Mouse (Mus musculus) kidney, postnatal 36 days (tissue): ENCODE results near the gene Carnmt1.
A peak's percentile ranks its signal among the peaks of the same experiment; 100 is the strongest.

Source experiments
- DNase-seq, 2 experiments: peaks; one replicate each; pipeline ENCODE4 v3.0.0; 2021 to 2022; ENCODE audit warnings: mixed read lengths in 2 of 2

Gene Carnmt1

GRCm38 (mm10) chr19:18654330-18654729 lies 16.2 kb upstream of the Carnmt1 start:
- no peak for DNase-seq

- no peak for DNase-seq
These were observed 15.6 kb upstream of the Carnmt1 start for GRCm38 (mm10) chr19:18654984-18655383.

GRCm38 (mm10) chr19:18655999-18656398 lies 14.6 kb upstream of the Carnmt1 start:
- no peak for DNase-seq

GRCm38 (mm10) chr19:18658473-18658872 lies 12.1 kb upstream of the Carnmt1 start:
- DNase-seq = peak in 1 of 2 experiments; percentile 27

DNA sequence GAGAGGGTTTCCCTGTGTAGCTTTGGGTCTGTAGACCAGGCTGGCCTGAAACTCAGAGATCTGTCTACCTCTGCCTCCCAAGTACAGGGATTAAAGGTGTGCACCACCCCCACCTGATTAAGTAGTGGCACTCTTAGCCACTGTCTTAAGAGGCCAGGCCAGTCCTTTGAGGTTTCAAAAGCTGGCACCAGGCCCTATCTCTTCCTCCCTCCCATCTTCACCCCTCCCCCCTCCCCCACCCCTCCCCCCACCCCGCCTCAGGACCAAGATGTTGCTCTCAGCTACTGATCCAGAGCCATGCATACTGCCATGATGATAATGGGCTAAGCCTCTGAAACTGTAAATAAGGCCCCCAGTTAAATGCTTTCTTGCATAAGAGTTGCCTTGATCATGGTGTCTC lies 11.2 kb upstream of the Carnmt1 start:
- DNase-seq = no peak

GRCm38 (mm10) chr19:18660466-18660865 lies 10.1 kb upstream of the Carnmt1 start:
- no peak for DNase-seq

DNA sequence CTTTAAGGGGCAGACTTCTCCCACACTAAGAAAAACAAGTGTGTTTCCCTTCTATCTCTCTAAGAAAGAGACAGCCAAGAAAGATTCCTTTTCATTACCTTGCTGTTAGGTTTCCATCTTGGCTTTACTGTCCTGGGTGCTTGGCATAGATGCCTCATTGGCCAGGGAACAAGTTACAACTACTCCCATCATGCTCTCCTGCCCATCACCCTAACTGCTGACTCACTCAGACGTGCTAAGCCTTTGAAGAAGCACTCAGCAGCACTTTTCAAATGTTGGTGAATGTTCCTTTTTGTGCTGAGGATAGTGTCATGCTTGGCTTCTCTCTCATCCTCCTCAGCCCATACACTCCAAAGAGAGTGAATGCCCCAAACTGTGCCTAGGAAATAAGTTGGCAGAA lies 8.9 kb upstream of the Carnmt1 start:
- DNase-seq = no peak

GRCm38 (mm10) chr19:18663904-18664303 lies 6.7 kb upstream of the Carnmt1 start:
- DNase-seq = no peak

DNA sequence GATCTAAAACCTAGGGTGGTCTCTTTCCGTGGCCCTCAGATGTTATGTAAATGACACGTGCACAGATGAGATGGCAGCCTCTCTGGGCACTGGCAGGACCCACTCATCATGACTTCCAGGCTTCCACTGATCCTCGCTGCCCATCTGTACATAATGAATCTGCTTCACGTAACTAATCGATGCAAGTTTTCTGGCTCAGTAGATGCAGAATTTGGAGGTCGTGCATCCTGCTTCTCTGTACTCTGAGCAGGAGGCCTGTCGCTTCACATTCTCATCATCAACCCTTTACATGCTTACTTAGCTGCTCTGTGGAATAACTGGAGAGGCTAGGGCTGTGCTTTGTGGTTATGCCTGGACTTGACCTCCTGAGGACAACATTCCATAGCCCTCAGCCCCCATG lies 3.6 kb upstream of the Carnmt1 start:
- no peak for DNase-seq

DNA sequence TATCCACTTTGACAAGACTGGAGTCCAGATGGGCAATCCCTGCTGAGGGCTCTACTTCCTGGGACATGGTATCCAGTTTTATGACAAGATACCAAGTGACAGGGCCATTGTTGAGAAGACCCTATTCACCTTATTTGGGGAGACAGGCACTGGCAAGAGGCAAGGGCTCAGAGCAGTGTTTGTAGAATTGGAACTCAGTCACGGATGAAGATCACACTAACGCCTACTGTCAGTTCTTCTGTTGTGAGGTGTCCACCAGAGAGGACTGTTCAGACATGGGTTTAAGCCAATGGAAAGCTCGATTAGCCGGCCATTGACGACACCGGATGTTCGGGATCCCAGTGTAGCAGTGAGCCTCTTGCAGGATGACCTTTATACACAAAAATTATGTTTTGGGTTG lies 1.0 kb upstream of the Carnmt1 start:
- DNase-seq = no peak

DNA sequence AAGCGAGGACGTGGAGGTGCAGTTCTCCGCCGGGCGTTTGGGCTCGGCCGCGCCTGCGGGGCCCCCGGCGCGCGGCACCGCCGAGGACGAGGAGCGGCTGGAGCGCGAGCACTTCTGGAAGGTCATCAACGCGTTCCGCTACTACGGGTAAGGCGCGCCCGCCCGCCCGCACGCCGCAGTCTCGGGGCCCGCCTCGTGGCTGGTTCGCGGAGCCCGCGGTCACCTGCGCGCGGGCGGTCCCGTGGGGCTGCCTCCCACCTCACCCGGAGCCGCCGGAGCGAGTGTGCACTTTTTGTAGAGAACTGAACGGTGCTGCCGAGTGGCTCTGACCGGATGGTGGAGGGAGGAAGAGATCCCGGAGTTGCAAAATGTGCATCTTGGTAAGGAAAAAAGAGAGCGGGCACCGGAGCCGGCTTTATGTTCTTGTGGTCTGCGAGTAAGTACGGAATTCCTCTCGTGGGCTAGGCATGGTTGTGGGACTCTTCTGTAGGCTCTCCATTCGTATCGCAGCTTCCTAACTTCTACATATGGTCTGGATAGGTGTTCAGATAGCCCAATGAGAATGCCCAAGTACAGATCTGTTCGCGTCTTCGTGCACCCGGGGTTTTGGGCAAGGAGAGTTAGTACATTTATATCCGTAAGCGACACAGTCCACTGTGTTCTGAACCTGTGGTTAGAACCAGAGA lies 635 bp downstream of the Carnmt1 start:
- peak; percentile 20 to 63 for DNase-seq

DNA sequence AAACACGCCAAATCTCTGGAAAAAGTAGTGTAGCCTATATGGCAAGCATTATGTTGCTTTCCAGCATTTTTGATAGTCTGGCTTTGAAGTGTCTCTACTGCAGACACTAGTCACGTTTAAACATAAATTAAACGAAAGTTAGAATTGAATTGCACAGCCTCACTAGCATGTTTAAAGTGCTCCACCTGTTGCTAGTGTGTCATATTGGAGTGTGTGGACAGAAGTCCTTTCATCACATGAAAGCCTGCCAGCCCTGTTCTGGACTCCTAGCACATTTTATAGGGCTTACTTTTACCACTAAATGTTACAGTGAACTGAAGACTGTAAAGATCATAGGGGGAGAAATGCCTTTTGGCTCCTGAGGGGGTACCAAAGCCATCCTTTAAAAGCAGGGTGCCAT lies 1.9 kb downstream of the Carnmt1 start:
- DNase-seq = no peak

GRCm38 (mm10) chr19:18673116-18673515 lies 2.6 kb downstream of the Carnmt1 start:
- no peak for DNase-seq

DNA sequence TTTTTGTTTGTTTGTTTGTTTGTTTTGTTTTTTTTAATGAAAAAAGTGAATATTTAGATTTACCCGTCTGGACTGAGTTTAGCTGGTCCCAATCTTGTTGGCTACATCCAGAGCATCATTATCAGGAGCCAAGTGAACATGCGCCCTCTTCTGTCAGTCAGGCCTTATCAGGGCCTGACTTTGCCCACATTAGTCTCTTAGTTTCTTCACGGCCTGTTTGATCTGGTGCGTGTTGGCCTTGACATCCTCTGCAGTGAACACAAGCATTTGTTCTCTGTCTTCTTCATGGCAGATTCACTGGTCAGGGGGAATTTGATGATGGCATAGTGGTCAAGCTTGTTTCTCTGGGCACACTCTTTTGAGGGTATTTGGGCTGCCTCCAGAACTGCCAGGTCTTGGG lies 11.6 kb downstream of the Carnmt1 start:
- no peak for DNase-seq

GRCm38 (mm10) chr19:18687556-18687955 lies 17.0 kb downstream of the Carnmt1 start:
- DNase-seq = peak; percentile 44 to 64

DNA sequence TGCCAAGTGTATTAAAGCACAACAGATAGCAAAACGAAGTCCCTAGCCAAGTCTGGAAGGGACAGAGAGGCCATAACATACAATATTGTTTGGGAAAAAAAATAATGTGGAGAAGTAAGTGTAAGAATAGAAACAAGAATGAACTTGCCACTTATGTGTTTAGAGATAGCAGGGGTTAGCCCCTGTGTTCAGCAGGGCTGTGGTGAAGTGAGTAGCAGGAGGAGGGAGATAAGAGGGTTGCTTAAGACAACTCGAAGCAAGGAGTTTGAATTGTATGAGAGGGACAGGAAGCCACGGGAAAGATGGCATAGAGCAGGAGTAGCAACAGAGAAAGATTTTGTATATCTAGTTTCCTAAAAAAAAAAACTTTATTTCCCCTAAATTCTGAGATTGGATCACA lies 21.6 kb downstream of the Carnmt1 start:
- no peak for DNase-seq

DNA sequence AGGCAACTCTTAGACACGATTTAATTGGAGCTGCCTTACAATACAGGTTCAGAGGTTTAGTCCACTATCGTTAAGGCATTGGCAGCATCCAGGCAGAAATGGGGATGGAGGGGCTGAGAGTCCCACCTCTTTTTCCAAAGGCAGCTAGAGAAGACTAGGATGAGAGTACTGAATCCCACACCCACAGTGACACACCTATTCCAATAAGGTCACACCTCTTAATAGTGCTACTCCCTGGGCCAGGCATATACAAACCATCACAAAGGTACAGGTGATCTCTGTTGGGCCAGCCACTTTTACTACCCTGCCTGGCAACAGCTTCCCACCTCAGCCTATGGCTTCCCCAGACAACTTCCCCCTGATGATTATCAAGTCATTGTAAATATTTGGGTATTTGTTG lies 22.2 kb downstream of the Carnmt1 start:
- DNase-seq = no peak

- DNase-seq = no peak
These were observed 24.6 kb downstream of the Carnmt1 start for GRCm38 (mm10) chr19:18695116-18695515.

DNA sequence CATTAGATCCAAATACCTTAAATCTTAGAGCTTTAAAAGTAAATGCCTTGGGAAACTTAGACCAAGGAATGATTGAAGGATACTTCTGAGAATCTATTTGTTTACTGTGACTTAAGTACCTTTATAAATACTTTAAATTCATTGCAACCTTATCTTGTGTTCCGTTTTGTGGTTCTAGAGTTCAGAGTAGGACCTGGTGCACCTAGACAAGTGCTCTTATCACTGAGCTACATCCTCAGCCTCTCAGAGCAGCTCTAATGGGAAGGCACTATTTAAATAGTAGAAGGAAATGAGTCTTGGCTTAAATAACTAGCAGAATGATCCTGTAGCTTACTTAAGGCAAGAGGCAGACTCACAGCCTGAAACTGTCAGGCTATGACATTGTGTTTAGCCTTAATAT lies 25.0 kb downstream of the Carnmt1 start:
- DNase-seq = no peak

- no peak for DNase-seq
These were observed 37.5 kb downstream of the Carnmt1 start for GRCm38 (mm10) chr19:18708101-18708500.

DNA sequence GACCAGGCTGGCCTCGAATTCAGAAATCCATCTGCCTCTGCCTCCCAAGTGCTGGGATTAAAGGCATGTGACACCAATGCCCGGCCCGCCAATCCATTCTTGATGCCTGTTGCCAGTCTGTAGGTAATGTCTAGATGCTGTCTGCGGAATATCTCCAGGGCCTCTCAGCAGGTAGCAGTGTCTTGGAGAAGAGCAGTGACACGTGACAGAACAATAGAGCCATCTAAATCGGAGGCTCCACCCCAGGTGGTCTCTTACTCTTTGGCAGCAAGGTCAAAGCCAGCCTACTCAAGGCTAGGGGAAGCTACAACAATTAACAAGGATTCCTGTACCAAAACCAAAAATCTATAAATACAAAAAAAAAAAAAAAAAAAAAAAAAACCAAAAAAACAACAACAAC lies 40.3 kb downstream of the Carnmt1 start:
- no peak for DNase-seq

DNA sequence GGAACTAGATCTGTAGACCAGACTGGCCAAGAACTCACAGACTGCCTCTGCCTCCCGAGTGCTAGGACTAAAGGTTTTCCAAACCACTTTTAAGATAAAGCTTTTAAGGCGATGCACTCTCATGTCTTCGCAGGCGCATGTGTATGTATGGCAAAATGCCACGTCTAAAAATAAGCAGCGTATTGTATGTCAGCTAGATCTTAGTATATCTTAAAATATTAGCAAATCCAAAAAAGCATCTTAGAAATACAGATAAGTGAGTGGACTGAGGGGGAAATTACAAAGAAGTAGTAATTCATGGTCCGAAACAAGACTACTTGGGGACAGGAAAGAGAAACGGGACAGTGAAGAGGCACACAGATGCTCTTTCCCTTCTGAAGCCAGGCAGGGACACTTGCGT lies 41.0 kb downstream of the Carnmt1 start:
- DNase-seq = no peak

DNA sequence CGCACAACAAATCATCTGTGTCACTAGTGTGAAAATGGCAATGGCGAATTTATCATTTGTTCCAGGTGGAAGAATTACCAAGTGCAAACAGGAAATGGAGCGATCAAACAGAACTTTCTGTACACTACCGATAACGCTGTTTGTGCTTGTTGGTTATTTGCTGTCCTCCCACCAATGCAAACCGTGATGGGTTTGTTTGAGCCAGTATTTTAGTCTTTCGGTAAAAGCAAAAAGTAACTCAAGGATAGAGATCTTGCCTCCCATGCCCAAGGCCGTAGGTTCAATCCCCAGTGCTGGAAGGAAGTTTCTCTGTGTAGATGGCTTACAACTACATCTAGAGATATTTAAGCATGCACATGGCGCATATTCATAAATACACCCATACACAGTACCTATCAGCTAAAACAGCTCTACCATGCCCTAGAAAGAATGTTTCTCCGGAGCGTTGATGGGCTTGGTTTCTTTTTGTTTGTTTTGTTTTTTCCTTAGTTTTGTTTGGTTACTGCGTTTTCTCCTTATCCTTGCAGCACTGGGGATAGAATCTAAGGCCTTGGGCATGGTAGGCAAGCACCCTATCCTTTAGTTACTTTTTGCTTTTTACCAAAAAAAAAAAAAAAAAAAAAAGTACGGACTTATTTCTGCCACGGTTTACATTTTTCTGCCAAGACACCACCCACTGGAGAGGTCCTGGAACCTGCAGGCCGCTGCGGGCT lies 41.7 kb downstream of the Carnmt1 start:
- DNase-seq = no peak

DNA sequence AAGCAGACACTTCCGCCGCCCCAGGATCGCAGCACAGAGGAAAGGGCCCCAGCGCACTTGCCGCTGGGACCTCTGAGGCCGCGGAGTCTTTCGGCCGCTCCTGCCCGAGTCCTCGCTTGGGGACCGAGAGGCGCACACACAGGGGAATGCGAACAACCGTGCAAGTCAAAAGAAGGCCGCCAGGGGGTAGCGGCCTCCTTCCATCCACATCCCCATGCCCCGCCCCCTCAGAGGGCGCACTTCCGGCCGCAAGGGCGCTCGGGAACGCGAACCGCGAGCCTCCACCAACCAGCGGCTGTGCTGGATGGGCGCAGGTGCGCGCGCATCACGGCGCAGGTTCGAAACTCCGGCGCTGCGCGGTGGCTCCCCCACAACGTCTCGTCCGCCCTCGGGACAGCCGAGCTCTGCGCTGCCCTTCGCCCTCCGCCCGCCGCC lies 42.3 kb downstream of the Carnmt1 start, which contains the start of gene D030056L22Rik:
Gene D030056L22Rik, plus strand, starts transcription at position 328 of the 435 bp plus-strand sequence.
- peak; percentile 98 to 99 for DNase-seq
